Mouse (Mus musculus) ovary, adult 2 months (tissue): ENCODE data around the gene Cdk11b. TPM values are rescaled to one million over a fixed set of nuclear protein-coding genes. Genes with fewer than 3 reads are reported as not detected.

Source experiments
- polyA plus RNA-seq: library from polyadenylated mRNA; depleted of rRNA; stranded (reverse); fragments of >200 nt; gene quantifications from 2 replicates; pipeline ENCODE4 v1.2.3, GENCODE M21; 2012; rRNA removed

The Cdk11b gene
- 14.6 and 18.3 TPM in 2 replicates for polyA plus RNA-seq

GRCm38 (mm10) chr4:155624338-155625291, at the start of gene Cdk11b:
Gene Cdk11b (plus strand): TSS chr4:155624854.

GRCm38 (mm10) chr4:155601091-155601996, 23.3 kb upstream of the Cdk11b start, which contains the start of gene Slc35e2:
Gene Slc35e2 (plus strand): TSS chr4:155601416.

GRCm38 (mm10) chr4:155645308-155645707, 20.7 kb downstream of the Cdk11b start, which contains the start of gene Gm10563:
Gene Gm10563 (minus strand): TSS chr4:155645408.

DNA sequence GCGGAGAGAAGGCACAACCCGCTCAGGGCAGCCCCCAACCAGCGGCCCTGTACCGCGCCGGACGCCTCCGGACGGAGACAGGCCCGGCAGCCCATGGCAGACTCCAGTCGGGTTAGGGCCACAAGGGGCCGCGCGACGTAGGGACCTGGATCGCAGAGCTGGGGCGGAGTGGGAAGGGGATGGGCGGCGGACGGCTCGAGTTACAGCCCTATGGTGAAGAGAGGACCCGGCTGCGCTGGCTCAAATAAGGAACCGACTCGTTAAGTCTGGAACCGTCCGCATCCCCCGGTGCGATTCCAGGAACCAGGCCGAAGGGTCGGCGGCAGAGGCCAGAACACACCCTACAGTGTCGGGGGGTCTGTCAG, 28.4 kb downstream of the Cdk11b start, which contains the start of gene Mmp23:
Gene Mmp23, minus strand, starts transcription at position 299 of the 365 bp plus-strand sequence.

GRCm38 (mm10) chr4:155668689-155669597, 44.3 kb downstream of the Cdk11b start, which contains the start of gene Mib2:
Gene Mib2 (minus strand): TSS chr4:155669198.

GRCm38 (mm10) chr4:155694111-155694481, 69.4 kb downstream of the Cdk11b start, which contains the start of gene Fndc10:
Gene Fndc10 (plus strand): TSS chr4:155694342.

Other genes starting within 250 kb of the Cdk11b start
- gene Gabrd, start 226.7 kb upstream of the Cdk11b start, polyA plus RNA-seq = 0.38 and 1.6 TPM in 2 replicates
- gene Cfap74, start 215.7 kb upstream of the Cdk11b start, polyA plus RNA-seq = 6.1 and 8.0 TPM in 2 replicates
- 24.6 and 32.7 TPM in 2 replicates for gene Tmem52, start 155.7 kb upstream of the Cdk11b start, polyA plus RNA-seq
- 767 and 998 TPM in 2 replicates for gene Gnb1, start 133.5 kb upstream of the Cdk11b start, polyA plus RNA-seq
- gene Nadk, start 62.5 kb upstream of the Cdk11b start, polyA plus RNA-seq = 159 and 161 TPM in 2 replicates
- 10.1 and 12.7 TPM in 2 replicates for gene Slc35e2, start 23.4 kb upstream of the Cdk11b start, polyA plus RNA-seq
- not detected in 2 replicates for gene Gm10563, start 20.6 kb downstream of the Cdk11b start, polyA plus RNA-seq
- gene Mmp23, start 28.5 kb downstream of the Cdk11b start, polyA plus RNA-seq = 270 and 504 TPM in 2 replicates
- 183 and 185 TPM in 2 replicates for gene Mib2, start 44.3 kb downstream of the Cdk11b start, polyA plus RNA-seq
- 119 and 120 TPM in 2 replicates for gene Fndc10, start 69.5 kb downstream of the Cdk11b start, polyA plus RNA-seq
- 155 and 186 TPM in 2 replicates for gene Ssu72, start 79.9 kb downstream of the Cdk11b start, polyA plus RNA-seq
- 4.8 and 6.1 TPM in 2 replicates for gene Tmem240, start 109.9 kb downstream of the Cdk11b start, polyA plus RNA-seq
- gene Atad3a, start 136.2 kb downstream of the Cdk11b start, polyA plus RNA-seq = 164 and 228 TPM in 2 replicates
- 38.0 and 45.5 TPM in 2 replicates for gene Vwa1, start 149.8 kb downstream of the Cdk11b start, polyA plus RNA-seq
- 0.81 and 0.84 TPM in 2 replicates for gene Tmem88b, start 161.0 kb downstream of the Cdk11b start, polyA plus RNA-seq
- 7.0 and 7.3 TPM in 2 replicates for gene Ankrd65, start 165.6 kb downstream of the Cdk11b start, polyA plus RNA-seq
- 47.9 and 50.3 TPM in 2 replicates for gene Mrpl20, start 178.0 kb downstream of the Cdk11b start, polyA plus RNA-seq
- gene Ccnl2, start 187.6 kb downstream of the Cdk11b start, polyA plus RNA-seq = 79.1 and 80.1 TPM in 2 replicates
- 206 and 229 TPM in 2 replicates for gene Aurkaip1, start 206.4 kb downstream of the Cdk11b start, polyA plus RNA-seq
- gene Mxra8, start 214.8 kb downstream of the Cdk11b start, polyA plus RNA-seq = 550 and 561 TPM in 2 replicates
- 237 and 243 TPM in 2 replicates for gene Dvl1, start 222.5 kb downstream of the Cdk11b start, polyA plus RNA-seq
- 1.3 and 1.4 TPM in 2 replicates for gene Tas1r3, start 238.5 kb downstream of the Cdk11b start, polyA plus RNA-seq
- gene Cptp, start 244.6 kb downstream of the Cdk11b start, polyA plus RNA-seq = 43.1 and 47.1 TPM in 2 replicates
- 49.6 and 63.3 TPM in 2 replicates for gene Ints11, start 244.7 kb downstream of the Cdk11b start, polyA plus RNA-seq